Mouse (Mus musculus) large intestine, adult 2 months (tissue): ENCODE data around the gene Rgs12. TPM values are rescaled to one million over a fixed set of nuclear protein-coding genes. Genes with fewer than 3 reads are reported as not detected.
A peak's percentile ranks its signal among the peaks of the same experiment; 100 is the strongest.

Experiments used
- DNase-seq: peaks from one replicate; pipeline ENCODE4 v3.0.0-alpha.2; 2012; ENCODE audit warnings: low read depth, low spot score
- WGBS: fragments of 180-500 bp; shearing (Covaris S2); methylation state at CpG from one replicate; pipeline ENCODE4 v1.1.7; 2018; 5-methylcytosine and 5-hydroxymethylcytosine counted together
- polyA plus RNA-seq: library from polyadenylated mRNA; depleted of rRNA; stranded (reverse); fragments of >200 nt; gene quantifications from 2 replicates; pipeline ENCODE4 v1.2.3, GENCODE M21; 2012; rRNA removed

Gene Rgs12
- polyA plus RNA-seq, 1 experiment: 7.5 TPM

- 11% methylated on average over 4 of the region's 4 CpGs for WGBS
- DNase-seq: no peak
Observed at GRCm38 (mm10) chr5:35057582-35057981, 108.3 kb downstream of the Rgs12 start.

GRCm38 (mm10) chr5:35058216-35058615 lies 109.0 kb downstream of the Rgs12 start:
- DNase-seq: no peak
- 40% methylated on average over 1 of the region's 1 CpGs for WGBS

- WGBS: 55% methylated on average over 3 of the region's 3 CpGs
- DNase-seq: no peak
Observed at GRCm38 (mm10) chr5:35060098-35060497, 110.9 kb downstream of the Rgs12 start.

GRCm38 (mm10) chr5:35069841-35070240 lies 120.6 kb downstream of the Rgs12 start:
- WGBS: 99% methylated on average over 2 of the region's 2 CpGs

GRCm38 (mm10) chr5:35070314-35070713 lies 121.1 kb downstream of the Rgs12 start:
- 85% methylated on average over 8 of the region's 8 CpGs for WGBS
- no peak for DNase-seq

More at GRCm38 (mm10) chr5:35069841-35070240, 120.6 kb downstream of the Rgs12 start:
- no peak for DNase-seq

- WGBS: 28% methylated on average over 7 of the region's 7 CpGs
Observed at GRCm38 (mm10) chr5:35070953-35071352, 121.7 kb downstream of the Rgs12 start.

GRCm38 (mm10) chr5:35071855-35072254 lies 122.6 kb downstream of the Rgs12 start:
- 91% methylated on average over 6 of the region's 6 CpGs for WGBS
- no peak for DNase-seq

More at GRCm38 (mm10) chr5:35070953-35071352, 121.7 kb downstream of the Rgs12 start:
- no peak for DNase-seq

- 72% methylated on average over 11 of the region's 11 CpGs for WGBS
- no peak for DNase-seq
Observed at GRCm38 (mm10) chr5:35073235-35073634, 124.0 kb downstream of the Rgs12 start.

- WGBS: 61% methylated on average over 9 of the region's 9 CpGs
- DNase-seq: no peak
Observed at GRCm38 (mm10) chr5:35073992-35074391, 124.7 kb downstream of the Rgs12 start.

- WGBS: 91% methylated on average over 1 of the region's 1 CpGs
- no peak for DNase-seq
Observed at GRCm38 (mm10) chr5:35076369-35076768, 127.1 kb downstream of the Rgs12 start.

- DNase-seq: no peak
- WGBS: 66% methylated on average over 18 of the region's 18 CpGs
Observed at GRCm38 (mm10) chr5:35079101-35079500, 129.9 kb downstream of the Rgs12 start.

- no peak for DNase-seq
- WGBS: 75% methylated on average over 3 of the region's 3 CpGs
Observed at GRCm38 (mm10) chr5:35084913-35085312, 135.7 kb downstream of the Rgs12 start.

GRCm38 (mm10) chr5:35088785-35089613 lies 139.8 kb downstream of the Rgs12 start:
- peak; percentile 56 for DNase-seq

More at GRCm38 (mm10) chr5:35088785-35089613, 139.8 kb downstream of the Rgs12 start:
- 60% methylated on average over 9 of the region's 9 CpGs for WGBS

Other genes starting within 250 kb of the Rgs12 start
- 8.3 and 12.8 TPM in 2 replicates for gene Htt, start 187.7 kb upstream of the Rgs12 start, polyA plus RNA-seq
- 2.0 and 2.7 TPM in 2 replicates for gene Msantd1, start 41.4 kb upstream of the Rgs12 start, polyA plus RNA-seq
- gene Hgfac, start 92.1 kb downstream of the Rgs12 start, polyA plus RNA-seq: 85.1 and 89.7 TPM in 2 replicates
- 0.69 and 1.0 TPM in 2 replicates for gene Dok7, start 107.3 kb downstream of the Rgs12 start, polyA plus RNA-seq
- gene Lrpap1, start 156.3 kb downstream of the Rgs12 start, polyA plus RNA-seq: 18.5 and 20.5 TPM in 2 replicates